Mouse (Mus musculus) lung, embryonic 14.5 days (tissue): ENCODE measurements around the gene Wdr44. TPM values are rescaled to one million over a fixed set of nuclear protein-coding genes. Genes with fewer than 3 reads are reported as not detected.
A peak's percentile ranks its signal among the peaks of the same experiment; 100 is the strongest.

ENCODE experiments used
- ATAC-seq: fragments of 200-750 bp; cut with Nextera tagmentation; 2 replicates; pipeline ENCODE4 v1.8.0; 2017; ENCODE audit warnings: mild to moderate bottlenecking, moderate TSS enrichment, moderate library complexity; ENCODE audit not compliant: insufficient read depth
- DNase-seq: peaks from one replicate; pipeline ENCODE4 v3.0.0-alpha.2; 2015
- H3K27ac ChIP-seq: fragments of 300-500 bp; sonication (generic); 2 replicates; pipeline ENCODE4 v1.5.1; 2014; ENCODE audit warnings: low read depth, mild to moderate bottlenecking, moderate library complexity
- H3K27me3 ChIP-seq: fragments of 300-500 bp; sonication (generic); 2 replicates; pipeline ENCODE4 v1.6.1; 2014; ENCODE audit warnings: low read length, control low read depth; ENCODE audit not compliant: insufficient read depth
- H3K36me3 ChIP-seq: fragments of 300-500 bp; sonication (generic); 2 replicates; pipeline ENCODE4 v1.6.1; 2014; ENCODE audit warnings: control low read depth; ENCODE audit not compliant: insufficient read depth
- H3K4me1 ChIP-seq: fragments of 300-500 bp; sonication (generic); 2 replicates; pipeline ENCODE4 v1.6.1; 2014; ENCODE audit warnings: antibody characterized with exemption, control low read depth; ENCODE audit not compliant: insufficient read depth
- H3K4me2 ChIP-seq: fragments of 300-500 bp; sonication (generic); 2 replicates; pipeline ENCODE4 v1.6.1; 2014; ENCODE audit warnings: mild to moderate bottlenecking
- H3K4me3 ChIP-seq: fragments of 300-500 bp; sonication (generic); 2 replicates; pipeline ENCODE4 v1.5.1; 2014; ENCODE audit warnings: low read depth, low read length
- H3K9ac ChIP-seq: fragments of 300-500 bp; sonication (generic); 2 replicates; pipeline ENCODE4 v1.6.1; 2014
- H3K9me3 ChIP-seq: fragments of 300-500 bp; sonication (generic); 2 replicates; pipeline ENCODE4 v1.6.1; 2016; ENCODE audit warnings: low read depth, low read length, control low read depth
- CTCF ChIP-seq: IDR thresholded peaks from 2 replicates; pipeline ENCODE4 v1.5.1; 2016; ENCODE audit warnings: antibody characterized with exemption, low read depth
- whole genome bisulfite sequencing: fragments of 180-500 bp; shearing (Covaris S2); extraction: QIAGEN DNeasy Blood & Tissue Kit; methylation state at CpG from one replicate; pipeline ENCODE4 v1.1.7; 2014; 5-methylcytosine and 5-hydroxymethylcytosine counted together
- polyA plus RNA-seq: library from polyadenylated mRNA; unstranded; fragments of >200 nt; fragmentation: Nextera tagmentation; extraction: Ambion mirVana; gene quantifications from 2 replicates; pipeline ENCODE4 v1.2.1, GENCODE M21; 2014

Wdr44 gene
- polyA plus RNA-seq, 1 experiment from 2014 or later = 6.4 TPM

GRCm38 (mm10) chrX:23693443-23694400 lies 871 bp downstream of the Wdr44 start:
- ATAC-seq = no peak
- peak overlapping the region; percentile 88; the same call in 1 of the 2 replicates for H3K27ac ChIP-seq
- 8% methylated on average over 27 of the region's 28 CpGs for WGBS

GRCm38 (mm10) chrX:23694588-23694987 lies 1.7 kb downstream of the Wdr44 start:
- no peak overlapping the region for H3K27ac ChIP-seq
- no peaks in the 10 kb centered on the region for H3K27me3 ChIP-seq
- no peak overlapping the region for H3K9ac ChIP-seq
- peak overlapping the region; percentile 61 for H3K4me2 ChIP-seq
- H3K4me1 ChIP-seq = no peaks in the 10 kb centered on the region
- no peaks in the 10 kb centered on the region for H3K9me3 ChIP-seq
- WGBS = 60% methylated on average over 3 of the region's 3 CpGs
- no peak for ATAC-seq
- H3K36me3 ChIP-seq = no peaks in the 10 kb centered on the region
- no peak for TF ChIP-seq CTCF
- peak overlapping the region; percentile 54 for H3K4me3 ChIP-seq
- DNase-seq = no peak

More at GRCm38 (mm10) chrX:23693443-23694400, 871 bp downstream of the Wdr44 start:
- Histone ChIP-seq H3K4me1 (no peaks in the 10 kb centered on the region), H3K4me3 (peak overlapping the region; percentile 54), H3K4me2 (peak overlapping the region; percentile 61), H3K36me3 (no peaks in the 10 kb centered on the region), H3K9ac (peak overlapping the region; percentile 60), H3K9me3 (no peaks in the 10 kb centered on the region), H3K27me3 (no peaks in the 10 kb centered on the region)
- DNase-seq = peak; percentile 15
- TF ChIP-seq CTCF = no peak

GRCm38 (mm10) chrX:23695109-23695508 lies 2.3 kb downstream of the Wdr44 start:
- no peak overlapping the region for H3K4me3 ChIP-seq
- H3K4me1 ChIP-seq = no peaks in the 10 kb centered on the region
- H3K27ac ChIP-seq = no peak overlapping the region
- H3K9ac ChIP-seq = no peak overlapping the region
- no peaks in the 10 kb centered on the region for H3K36me3 ChIP-seq
- ATAC-seq (no peak), DNase-seq (no peak)
- H3K9me3 ChIP-seq = no peaks in the 10 kb centered on the region
- H3K4me2 ChIP-seq = no peak overlapping the region
- no peaks in the 10 kb centered on the region for H3K27me3 ChIP-seq
- TF ChIP-seq CTCF = no peak

GRCm38 (mm10) chrX:23697346-23697745 lies 4.5 kb downstream of the Wdr44 start:
- H3K36me3 ChIP-seq = no peaks in the 10 kb centered on the region
- no peaks in the 10 kb centered on the region for H3K9me3 ChIP-seq
- no peak for TF ChIP-seq CTCF
- no peak overlapping the region for H3K4me3 ChIP-seq
- H3K4me2 ChIP-seq = no peak overlapping the region
- DNase-seq (no peak), ATAC-seq (no peak)
- H3K27me3 ChIP-seq = no peaks in the 10 kb centered on the region
- no peak overlapping the region for H3K27ac ChIP-seq
- no peak overlapping the region for H3K9ac ChIP-seq
- H3K4me1 ChIP-seq = no peaks in the 10 kb centered on the region
- WGBS = 79% methylated on average over 2 of the region's 2 CpGs

GRCm38 (mm10) chrX:23699023-23699422 lies 6.2 kb downstream of the Wdr44 start:
- H3K9ac ChIP-seq = no peak overlapping the region
- no peak overlapping the region for H3K4me2 ChIP-seq
- H3K4me3 ChIP-seq = no peak overlapping the region
- H3K27ac ChIP-seq = no peak overlapping the region
- H3K27me3 ChIP-seq = no peaks in the 10 kb centered on the region
- H3K36me3 ChIP-seq = no peaks in the 10 kb centered on the region
- H3K4me1 ChIP-seq = no peaks in the 10 kb centered on the region
- no peaks in the 10 kb centered on the region for H3K9me3 ChIP-seq
- WGBS = 89% methylated on average over 1 of the region's 1 CpGs
- no peak for TF ChIP-seq CTCF
- DNase-seq (no peak), ATAC-seq (no peak)

GRCm38 (mm10) chrX:23717247-23717646 lies 24.4 kb downstream of the Wdr44 start:
- Histone ChIP-seq H3K9me3 (no peaks in the 10 kb centered on the region), H3K9ac (no peak overlapping the region), H3K36me3 (no peaks in the 10 kb centered on the region), H3K4me2 (no peak overlapping the region), H3K27me3 (no peaks in the 10 kb centered on the region), H3K4me1 (no peaks in the 10 kb centered on the region), H3K4me3 (no peak overlapping the region), H3K27ac (no peak overlapping the region)
- WGBS = 64% methylated on average over 1 of the region's 1 CpGs
- DNase-seq (no peak), ATAC-seq (no peak)
- TF ChIP-seq CTCF = no peak

GRCm38 (mm10) chrX:23727463-23727862 lies 34.6 kb downstream of the Wdr44 start:
- DNase-seq (peak; percentile 0), ATAC-seq (no peak)
- Histone ChIP-seq H3K9ac (no peak overlapping the region), H3K4me2 (no peak overlapping the region), H3K27me3 (no peaks in the 10 kb centered on the region), H3K36me3 (no peaks in the 10 kb centered on the region), H3K27ac (no peak overlapping the region), H3K4me1 (no peaks in the 10 kb centered on the region), H3K9me3 (no peaks in the 10 kb centered on the region), H3K4me3 (no peak overlapping the region)
- 51% methylated on average over 1 of the region's 1 CpGs for WGBS
- no peak for TF ChIP-seq CTCF
